Mouse (Mus musculus) liver, embryonic 15.5 days (tissue): ENCODE results near the gene Il22ra1. TPM values are rescaled to one million over a fixed set of nuclear protein-coding genes. Genes with fewer than 3 reads are reported as not detected.

Experiments used
- ATAC-seq: fragments of 200-750 bp; cut with Nextera tagmentation; 2 replicates; pipeline ENCODE4 v1.8.0; 2017; ENCODE audit warnings: moderate number of reproducible peaks, mild to moderate bottlenecking, moderate library complexity; ENCODE audit not compliant: insufficient read depth
- H3K27ac ChIP-seq: fragments of 300-500 bp; sonication (generic); replicated peaks from 2 replicates; pipeline ENCODE4 v1.5.1; 2015; ENCODE audit warnings: mild to moderate bottlenecking, inconsistent platforms
- H3K27me3 ChIP-seq: fragments of 300-500 bp; sonication (generic); 2 replicates; pipeline ENCODE4 v1.6.1; 2015; ENCODE audit warnings: mild to moderate bottlenecking, inconsistent platforms
- H3K36me3 ChIP-seq: fragments of 300-500 bp; sonication (generic); replicated peaks from 2 replicates; pipeline ENCODE4 v1.6.1; 2015; ENCODE audit warnings: moderate library complexity, mild to moderate bottlenecking, inconsistent platforms
- H3K4me1 ChIP-seq: fragments of 300-500 bp; sonication (generic); replicated peaks from 2 replicates; pipeline ENCODE4 v1.6.1; 2015; ENCODE audit warnings: inconsistent platforms
- H3K4me2 ChIP-seq: fragments of 300-500 bp; sonication (generic); 2 replicates; pipeline ENCODE4 v1.6.1; 2015; ENCODE audit warnings: moderate library complexity, mild to moderate bottlenecking, inconsistent platforms
- H3K4me3 ChIP-seq: fragments of 300-500 bp; sonication (generic); replicated peaks from 2 replicates; pipeline ENCODE4 v1.5.1; 2015; ENCODE audit warnings: mild to moderate bottlenecking, inconsistent platforms
- H3K9ac ChIP-seq: fragments of 300-500 bp; sonication (generic); 2 replicates; pipeline ENCODE4 v1.6.1; 2015; ENCODE audit warnings: moderate library complexity, mild to moderate bottlenecking, inconsistent platforms
- H3K9me3 ChIP-seq: fragments of 300-500 bp; sonication (generic); replicated peaks from 2 replicates; pipeline ENCODE4 v1.6.1; 2016; ENCODE audit warnings: inconsistent platforms
- WGBS: fragments of 180-500 bp; shearing (Covaris S2); methylation state at CpG from one replicate; pipeline ENCODE4 v1.1.7; 2015; ENCODE audit warnings: mixed read lengths; ENCODE audit not compliant: insufficient replicate concordance; 5-methylcytosine and 5-hydroxymethylcytosine counted together
- polyA plus RNA-seq: library from polyadenylated mRNA; unstranded; fragments of >200 nt; fragmentation: Nextera tagmentation; extraction: Ambion mirVana; gene quantifications from 2 replicates; pipeline ENCODE4 v1.2.1, GENCODE M21; 2015

Il22ra1 gene
- polyA plus RNA-seq, 1 experiment from 2014 or later, result 0.55 TPM

- ATAC-seq, result peak; percentile 75
- Histone ChIP-seq H3K27me3 (no peaks in the 10 kb centered on the region), H3K9me3 (no peaks in the 10 kb centered on the region), H3K4me2 (no peak overlapping the region; the same call in 1 of the 2 replicates), H3K27ac (peak overlapping the region; percentile 72), H3K36me3 (no peaks in the 10 kb centered on the region), H3K4me3 (no peak overlapping the region), H3K4me1 (peaks cover 6% of the 10 kb centered on the region), H3K9ac (no peak overlapping the region)
- WGBS, result 46% methylated on average over 8 of the region's 8 CpGs
These were observed 24.8 kb downstream of the Il22ra1 start for GRCm38 (mm10) chr4:135752779-135753164.

- 30% methylated on average over 4 of the region's 4 CpGs for WGBS
- Histone ChIP-seq H3K27me3 (peaks cover 19% of the 10 kb centered on the region), H3K4me3 (no peak overlapping the region), H3K4me1 (peaks cover 13% of the 10 kb centered on the region), H3K9me3 (no peaks in the 10 kb centered on the region), H3K9ac (no peak overlapping the region), H3K36me3 (no peaks in the 10 kb centered on the region), H3K27ac (no peak overlapping the region), H3K4me2 (no peak overlapping the region)
- no peak for ATAC-seq
These were observed 30.4 kb downstream of the Il22ra1 start for GRCm38 (mm10) chr4:135758331-135758730.

- no peak overlapping the region for H3K4me3 ChIP-seq
- H3K9ac ChIP-seq, result no peak overlapping the region
- no peak overlapping the region for H3K4me2 ChIP-seq
- ATAC-seq, result no peak
- no peaks in the 10 kb centered on the region for H3K9me3 ChIP-seq
- WGBS, result 44% methylated on average over 6 of the region's 6 CpGs
- H3K4me1 ChIP-seq, result peaks cover 13% of the 10 kb centered on the region
- H3K27me3 ChIP-seq, result peaks cover 24% of the 10 kb centered on the region
- H3K36me3 ChIP-seq, result no peaks in the 10 kb centered on the region
- no peak overlapping the region for H3K27ac ChIP-seq
These were observed 30.9 kb downstream of the Il22ra1 start for GRCm38 (mm10) chr4:135758825-135759224.

- no peak for ATAC-seq
These were observed 31.5 kb downstream of the Il22ra1 start, which contains the start of gene Myom3 for GRCm38 (mm10) chr4:135759356-135759976. Myom3 (plus strand) TSS chr4:135759715.

GRCm38 (mm10) chr4:135761048-135761447 is 33.1 kb downstream of the Il22ra1 start:
- Histone ChIP-seq H3K4me3 (no peak overlapping the region), H3K4me2 (no peak overlapping the region), H3K9ac (no peak overlapping the region), H3K9me3 (no peaks in the 10 kb centered on the region), H3K27ac (no peak overlapping the region), H3K27me3 (peaks cover 29% of the 10 kb centered on the region), H3K4me1 (peaks cover 13% of the 10 kb centered on the region), H3K36me3 (no peaks in the 10 kb centered on the region)
- 72% methylated on average over 8 of the region's 8 CpGs for WGBS
- no peak for ATAC-seq

More at GRCm38 (mm10) chr4:135759356-135759976, 31.5 kb downstream of the Il22ra1 start, which contains the start of gene Myom3:
- Histone ChIP-seq H3K9me3 (no peaks in the 10 kb centered on the region), H3K27ac (no peak within 1 kb of the TSS), H3K4me1 (peaks cover 13% of the 10 kb centered on the region), H3K4me3 (no peak within 1 kb of the TSS), H3K27me3 (peaks cover 24% of the 10 kb centered on the region), H3K9ac (no peak within 1 kb of the TSS), H3K4me2 (no peak within 1 kb of the TSS), H3K36me3 (no peaks in the 10 kb centered on the region)
- 42% methylated on average over 10 of the region's 10 CpGs for WGBS

GRCm38 (mm10) chr4:135761569-135761968 is 33.6 kb downstream of the Il22ra1 start:
- H3K27ac ChIP-seq, result no peak overlapping the region

GRCm38 (mm10) chr4:135762251-135762906 is 34.4 kb downstream of the Il22ra1 start:
- Histone ChIP-seq H3K9ac (no peak overlapping the region), H3K36me3 (no peaks in the 10 kb centered on the region), H3K4me2 (peak overlapping the region; percentile 63), H3K4me1 (peaks cover 13% of the 10 kb centered on the region), H3K4me3 (peak overlapping the region; percentile 35), H3K9me3 (no peaks in the 10 kb centered on the region), H3K27me3 (peaks cover 29% of the 10 kb centered on the region), H3K27ac (no peak overlapping the region)
- 5% methylated on average over 18 of the region's 19 CpGs for WGBS
- ATAC-seq, result peak; percentile 84

More at GRCm38 (mm10) chr4:135761569-135761968, 33.6 kb downstream of the Il22ra1 start:
- Histone ChIP-seq H3K4me3 (no peak overlapping the region), H3K9me3 (no peaks in the 10 kb centered on the region), H3K9ac (no peak overlapping the region), H3K4me2 (no peak overlapping the region), H3K36me3 (no peaks in the 10 kb centered on the region), H3K4me1 (peaks cover 13% of the 10 kb centered on the region), H3K27me3 (peaks cover 29% of the 10 kb centered on the region)
- 64% methylated on average over 7 of the region's 7 CpGs for WGBS
- no peak for ATAC-seq

- Histone ChIP-seq H3K36me3 (no peaks in the 10 kb centered on the region), H3K9ac (no peak overlapping the region), H3K4me2 (no peak overlapping the region), H3K4me3 (no peak overlapping the region), H3K27ac (no peak overlapping the region), H3K4me1 (peaks cover 13% of the 10 kb centered on the region), H3K9me3 (no peaks in the 10 kb centered on the region), H3K27me3 (peaks cover 19% of the 10 kb centered on the region)
- no peak for ATAC-seq
- WGBS, result 83% methylated on average over 13 of the region's 13 CpGs
These were observed 36.7 kb downstream of the Il22ra1 start for GRCm38 (mm10) chr4:135764700-135765099.

- Histone ChIP-seq H3K36me3 (no peaks in the 10 kb centered on the region), H3K27me3 (peaks cover 15% of the 10 kb centered on the region), H3K27ac (no peak overlapping the region), H3K4me3 (no peak overlapping the region), H3K4me2 (no peak overlapping the region), H3K9me3 (no peaks in the 10 kb centered on the region), H3K4me1 (peaks cover 13% of the 10 kb centered on the region), H3K9ac (no peak overlapping the region)
- 55% methylated on average over 8 of the region's 8 CpGs for WGBS
- no peak for ATAC-seq
These were observed 37.7 kb downstream of the Il22ra1 start for GRCm38 (mm10) chr4:135765707-135766106.

GRCm38 (mm10) chr4:135766976-135767375 is 39.0 kb downstream of the Il22ra1 start:
- H3K27me3 ChIP-seq, result peaks cover 13% of the 10 kb centered on the region; the same call in 1 of the 2 replicates
- 65% methylated on average over 3 of the region's 3 CpGs for WGBS
- no peak for ATAC-seq

More at GRCm38 (mm10) chr4:135766976-135767375, 39.0 kb downstream of the Il22ra1 start:
- H3K4me3 ChIP-seq, result no peak overlapping the region
- no peak overlapping the region for H3K9ac ChIP-seq
- H3K4me1 ChIP-seq, result peaks cover 8% of the 10 kb centered on the region
- H3K4me2 ChIP-seq, result no peak overlapping the region
- H3K9me3 ChIP-seq, result no peaks in the 10 kb centered on the region
- no peak overlapping the region for H3K27ac ChIP-seq
- no peaks in the 10 kb centered on the region for H3K36me3 ChIP-seq
